Mouse (Mus musculus) liver, embryonic 14 days (tissue): ENCODE results near the gene Zglp1. TPM values are rescaled to one million over a fixed set of nuclear protein-coding genes. Genes with fewer than 3 reads are reported as not detected.

Experiments
- polyA plus RNA-seq: library from polyadenylated mRNA; depleted of rRNA; stranded (reverse); fragments of >200 nt; gene quantifications from 2 replicates; pipeline ENCODE4 v1.2.3, GENCODE M21; 2012; rRNA removed

The Zglp1 gene
- polyA plus RNA-seq = 0.27 and 0.32 TPM in 2 replicates

GRCm38 (mm10) chr9:21067006-21067684, at the start of gene Zglp1:
Gene Zglp1, minus strand, starts transcription at chr9:21067093.

GRCm38 (mm10) chr9:21091707-21092320, 24.9 kb upstream of the Zglp1 start, which contains the start of the genes Gm38431 and Raver1:
Gene Gm38431, minus strand, starts transcription at chr9:21091997.
Gene Raver1, minus strand, starts transcription at chr9:21092008.

GRCm38 (mm10) chr9:21073044-21073840, 6.3 kb upstream of the Zglp1 start, which contains the start of the genes Gm49373 and Fdx1l:
Gene Gm49373, minus strand, starts transcription at chr9:21073096.
Gene Fdx1l, minus strand, starts transcription at chr9:21073614.

GRCm38 (mm10) chr9:21031896-21032351, 35.0 kb downstream of the Zglp1 start, which contains the start of gene Icam5:
Gene Icam5, plus strand, starts transcription at chr9:21032073.

GRCm38 (mm10) chr9:21029291-21030054, 37.4 kb downstream of the Zglp1 start, which contains the start of gene Icam4:
Gene Icam4, plus strand, starts transcription at chr9:21029373.

GRCm38 (mm10) chr9:21015571-21016130, 51.2 kb downstream of the Zglp1 start, which contains the start of gene Icam1:
Gene Icam1, plus strand, starts transcription at chr9:21015985.

Other genes with a start within 250 kb of the Zglp1 start
- gene Rdh8, start 248.6 kb downstream of the Zglp1 start, polyA plus RNA-seq = not detected in 2 replicates
- gene A230050P20Rik, start 198.5 kb downstream of the Zglp1 start, polyA plus RNA-seq = 10.5 and 12.0 TPM in 2 replicates
- gene Angptl6, start 187.4 kb downstream of the Zglp1 start, polyA plus RNA-seq = 6.1 and 7.2 TPM in 2 replicates
- gene Ppan, start 178.9 kb downstream of the Zglp1 start, polyA plus RNA-seq = 75.4 and 82.4 TPM in 2 replicates
- gene Eif3g, start 168.5 kb downstream of the Zglp1 start, polyA plus RNA-seq = 102 and 113 TPM in 2 replicates
- gene Dnmt1, start 107.2 kb downstream of the Zglp1 start, polyA plus RNA-seq = 52.7 and 58.2 TPM in 2 replicates
- 1.2 and 1.4 TPM in 2 replicates for gene S1pr2, start 90.3 kb downstream of the Zglp1 start, polyA plus RNA-seq
- 27.2 and 35.9 TPM in 2 replicates for gene Mrpl4, start 64.4 kb downstream of the Zglp1 start, polyA plus RNA-seq
- 6.7 and 7.2 TPM in 2 replicates for gene Icam1, start 51.1 kb downstream of the Zglp1 start, polyA plus RNA-seq
- gene Icam4, start 37.7 kb downstream of the Zglp1 start, polyA plus RNA-seq = 55.5 and 64.7 TPM in 2 replicates
- gene Icam5, start 35.0 kb downstream of the Zglp1 start, polyA plus RNA-seq = 0.68 and 0.89 TPM in 2 replicates
- 0.67 and 0.93 TPM in 2 replicates for gene Gm49373, start 6.0 kb upstream of the Zglp1 start, polyA plus RNA-seq
- 29.7 and 29.8 TPM in 2 replicates for gene Fdx1l, start 6.5 kb upstream of the Zglp1 start, polyA plus RNA-seq
- gene Gm38431, start 24.9 kb upstream of the Zglp1 start, polyA plus RNA-seq = 2.7 and 2.9 TPM in 2 replicates
- 17.5 and 22.6 TPM in 2 replicates for gene Raver1, start 24.9 kb upstream of the Zglp1 start, polyA plus RNA-seq
- 5.0 and 6.0 TPM in 2 replicates for gene Tyk2, start 64.2 kb upstream of the Zglp1 start, polyA plus RNA-seq
- gene Cdc37, start 82.9 kb upstream of the Zglp1 start, polyA plus RNA-seq = 135 and 139 TPM in 2 replicates
- 0.89 and 1.4 TPM in 2 replicates for gene Pde4a, start 98.6 kb upstream of the Zglp1 start, polyA plus RNA-seq
- 12.4 and 14.5 TPM in 2 replicates for gene Keap1, start 172.3 kb upstream of the Zglp1 start, polyA plus RNA-seq
- 0.05 and 0.06 TPM in 2 replicates for gene S1pr5, start 181.3 kb upstream of the Zglp1 start, polyA plus RNA-seq
- gene Atg4d, start 198.2 kb upstream of the Zglp1 start, polyA plus RNA-seq = 30.6 and 38.4 TPM in 2 replicates
- 20.3 and 23.3 TPM in 2 replicates for gene Kri1, start 220.9 kb upstream of the Zglp1 start, polyA plus RNA-seq
- gene Cdkn2d, start 224.3 kb upstream of the Zglp1 start, polyA plus RNA-seq = 59.2 and 67.8 TPM in 2 replicates
- 0.08 and 0.14 TPM in 2 replicates for gene Ap1m2, start 245.2 kb upstream of the Zglp1 start, polyA plus RNA-seq